Mouse (Mus musculus) liver, embryonic 14.5 days (tissue): ENCODE measurements around the gene Btg1.

Source experiments
- CTCF ChIP-seq: IDR thresholded peaks from 2 replicates; pipeline ENCODE4 v1.5.1; 2016; ENCODE audit warnings: antibody characterized with exemption, low read depth, control low read depth
- EP300 ChIP-seq: IDR thresholded peaks from 2 replicates; pipeline ENCODE4 v1.6.1; 2016; ENCODE audit warnings: antibody characterized with exemption, low read depth

- TF ChIP-seq CTCF (no peak), EP300 (no peak)
Observed at GRCm38 (mm10) chr10:96589781-96590180, 27.0 kb upstream of the Btg1 start.
